Mouse (Mus musculus): ENCODE measurements at regions not wholly inside any gene's neighbourhood (a gene's known extent, or its start where the extent isn't known, plus 50 kb on each side); places are given as distances from the start of the nearest gene placed in this dataset.

DNA sequence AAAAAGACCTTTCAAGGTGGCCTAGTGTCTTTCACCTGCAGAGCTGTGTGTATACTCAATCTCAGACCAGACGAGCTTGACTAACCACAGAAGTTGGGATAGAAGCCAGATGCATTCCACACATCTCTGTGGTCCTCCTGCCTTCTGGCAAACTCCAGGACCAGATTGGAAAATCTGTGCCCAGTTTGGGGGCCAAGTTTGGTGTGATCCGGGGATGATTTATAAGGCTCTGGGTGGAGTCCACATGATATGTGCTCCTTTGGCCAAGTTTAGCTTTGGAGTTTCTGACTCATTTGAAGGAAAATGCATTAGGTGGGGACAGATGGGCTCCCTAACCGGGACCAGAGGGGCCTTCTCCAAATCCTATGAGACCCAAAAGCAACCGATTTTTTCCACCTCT is 102.9 kb downstream of the Mat2b start:
- Histone ChIP-seq H3K9ac (ENCODE audit: low read length) (no peak overlapping the region), H3K4me2 (ENCODE audit: low read length) (no peak overlapping the region), H3K4me3 (ENCODE audit: control insufficient read depth in 1 of 2, insufficient read depth in 1 of 2, low read depth in 1 of 2, low read length in 2 of 2) (no peak overlapping the region), H3K36me3 (ENCODE audit: control insufficient read depth, insufficient read depth, low read length) (no peaks in the 10 kb centered on the region), H3K27ac (replicated peaks in 1 of 2; ENCODE audit: control insufficient read depth in 1 of 2, insufficient read depth in 1 of 2, low read depth in 2 of 2, low read length in 2 of 2) (no peak overlapping the region), H3K27me3 (ENCODE audit: control insufficient read depth, insufficient read depth, low read length) (no peaks in the 10 kb centered on the region), H3K9me3 (ENCODE audit: control insufficient read depth, low read length) (no peaks in the 10 kb centered on the region), H3K4me1 (ENCODE audit: control insufficient read depth in 2 of 2, insufficient read depth in 2 of 2, low read length in 2 of 2) (no peaks in the 10 kb centered on the region)
- 58% methylated on average over 4 of the region's 4 CpGs for WGBS
- ATAC-seq (ENCODE audit: insufficient number of reproducible peaks, insufficient read depth, low FRiP score, low read depth) = no peak

DNA sequence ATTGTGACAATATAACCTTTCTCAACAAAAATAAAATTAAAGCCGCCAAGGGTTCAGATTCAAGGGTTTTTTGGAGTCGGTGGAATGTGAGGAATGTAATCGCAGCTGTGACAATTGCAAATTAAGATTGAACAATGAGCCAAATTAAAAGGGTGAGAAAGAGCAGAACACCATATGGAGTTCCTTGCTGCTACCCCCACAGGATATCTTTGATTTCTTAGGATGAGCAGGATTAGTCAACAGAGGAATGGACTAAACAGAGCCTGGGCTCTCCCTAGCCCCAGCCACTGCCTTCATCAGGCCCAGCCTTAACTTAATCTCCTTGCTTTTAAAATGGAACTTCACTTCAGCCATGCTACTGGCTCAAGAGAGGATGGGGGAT is 121.3 kb downstream of the Mat2b start:
- Histone ChIP-seq H3K4me1 (ENCODE audit: control insufficient read depth in 2 of 2, insufficient read depth in 2 of 2, low read length in 2 of 2) (no peaks in the 10 kb centered on the region), H3K36me3 (ENCODE audit: control insufficient read depth, insufficient read depth, low read length) (no peaks in the 10 kb centered on the region), H3K9me3 (ENCODE audit: control insufficient read depth, low read length) (no peaks in the 10 kb centered on the region), H3K27ac (replicated peaks in 1 of 2; ENCODE audit: control insufficient read depth in 1 of 2, insufficient read depth in 1 of 2, low read depth in 2 of 2, low read length in 2 of 2) (no peak overlapping the region), H3K27me3 (ENCODE audit: control insufficient read depth, insufficient read depth, low read length) (no peaks in the 10 kb centered on the region), H3K4me2 (ENCODE audit: low read length) (peak overlapping the region; percentile 27; the same call in 1 of the 2 replicates), H3K9ac (ENCODE audit: low read length) (no peak overlapping the region), H3K4me3 (ENCODE audit: control insufficient read depth in 1 of 2, insufficient read depth in 1 of 2, low read depth in 1 of 2, low read length in 2 of 2) (no peak overlapping the region)
- ATAC-seq (ENCODE audit: insufficient number of reproducible peaks, insufficient read depth, low FRiP score, low read depth) = no peak
- 11% methylated on average over 3 of the region's 3 CpGs for WGBS

DNA sequence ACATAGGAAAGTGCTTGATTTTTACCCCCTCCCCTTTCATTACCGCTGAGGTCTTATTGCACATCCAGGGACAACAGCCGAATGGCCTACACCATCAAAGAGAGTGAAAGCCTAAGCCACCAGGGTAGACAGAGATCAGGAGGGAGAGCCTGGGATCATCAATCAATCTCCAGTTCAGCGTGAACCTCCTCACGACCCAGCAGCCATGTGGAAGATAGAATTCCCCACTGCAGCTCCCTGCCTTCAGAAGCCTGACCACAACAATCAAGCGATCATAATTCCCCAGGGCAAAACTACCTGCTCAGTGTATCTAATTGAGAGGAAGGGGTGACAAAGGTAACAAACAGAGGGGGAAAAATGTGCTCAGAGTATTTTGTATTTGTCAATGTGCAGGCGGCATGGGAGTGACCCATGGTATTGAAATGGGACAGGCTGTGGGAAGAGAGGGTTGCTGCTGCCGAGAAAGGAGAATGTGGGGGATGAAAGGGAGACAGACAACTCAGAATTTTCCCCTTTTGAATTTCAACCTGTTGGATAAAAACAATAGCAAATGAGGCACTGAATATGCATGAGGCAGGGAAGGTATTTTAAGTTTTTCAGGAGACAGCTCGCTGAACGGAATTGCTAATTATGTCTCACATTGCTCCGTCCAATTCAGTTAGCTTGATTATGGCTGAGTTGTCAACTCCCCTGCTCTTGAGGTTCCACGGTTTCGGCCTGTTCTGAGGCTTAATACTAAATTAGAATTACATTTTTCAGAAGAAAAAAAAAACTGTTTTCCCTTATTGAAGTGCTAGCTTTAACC is 121.8 kb downstream of the Mat2b start:
- Histone ChIP-seq H3K27me3 (ENCODE audit: control insufficient read depth, insufficient read depth, low read length) (no peaks in the 10 kb centered on the region), H3K4me2 (ENCODE audit: low read length) (peak overlapping the region; percentile 27; the same call in 1 of the 2 replicates), H3K4me1 (ENCODE audit: control insufficient read depth in 2 of 2, insufficient read depth in 2 of 2, low read length in 2 of 2) (no peaks in the 10 kb centered on the region), H3K9ac (ENCODE audit: low read length) (no peak overlapping the region), H3K27ac (replicated peaks in 1 of 2; ENCODE audit: control insufficient read depth in 1 of 2, insufficient read depth in 1 of 2, low read depth in 2 of 2, low read length in 2 of 2) (no peak overlapping the region), H3K36me3 (ENCODE audit: control insufficient read depth, insufficient read depth, low read length) (no peaks in the 10 kb centered on the region), H3K4me3 (ENCODE audit: control insufficient read depth in 1 of 2, insufficient read depth in 1 of 2, low read depth in 1 of 2, low read length in 2 of 2) (no peak overlapping the region), H3K9me3 (ENCODE audit: control insufficient read depth, low read length) (no peaks in the 10 kb centered on the region)
- WGBS = 24% methylated on average over 12 of the region's 12 CpGs
- ATAC-seq (ENCODE audit: insufficient number of reproducible peaks, insufficient read depth, low FRiP score, low read depth) = no peak

DNA sequence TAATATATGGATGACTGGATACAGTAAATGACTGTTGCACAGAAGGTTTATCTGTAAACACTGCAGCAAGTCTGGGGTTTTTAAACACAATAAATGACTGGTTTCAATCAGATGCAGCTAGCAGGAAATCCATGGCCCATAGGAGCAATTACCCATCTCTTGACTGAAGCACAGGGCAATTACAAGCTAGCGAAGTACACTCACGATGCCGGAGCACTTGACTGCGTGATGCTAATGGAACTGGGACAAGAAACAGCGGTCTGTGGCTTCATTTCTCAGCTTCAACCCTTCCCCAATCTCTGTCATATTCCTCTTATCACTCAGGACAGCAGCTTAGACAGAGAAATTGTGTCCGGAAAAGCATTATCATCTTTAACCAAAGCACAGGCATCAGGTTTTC is 132.1 kb downstream of the Mat2b start:
- Histone ChIP-seq H3K27ac (replicated peaks in 1 of 2; ENCODE audit: control insufficient read depth in 1 of 2, insufficient read depth in 1 of 2, low read depth in 2 of 2, low read length in 2 of 2) (no peak overlapping the region), H3K4me2 (ENCODE audit: low read length) (no peak overlapping the region), H3K9me3 (ENCODE audit: control insufficient read depth, low read length) (no peaks in the 10 kb centered on the region), H3K36me3 (ENCODE audit: control insufficient read depth, insufficient read depth, low read length) (no peaks in the 10 kb centered on the region), H3K27me3 (ENCODE audit: control insufficient read depth, insufficient read depth, low read length) (no peaks in the 10 kb centered on the region), H3K4me3 (ENCODE audit: control insufficient read depth in 1 of 2, insufficient read depth in 1 of 2, low read depth in 1 of 2, low read length in 2 of 2) (no peak overlapping the region), H3K4me1 (ENCODE audit: control insufficient read depth in 2 of 2, insufficient read depth in 2 of 2, low read length in 2 of 2) (no peaks in the 10 kb centered on the region), H3K9ac (ENCODE audit: low read length) (no peak overlapping the region)
- WGBS = 77% methylated on average over 6 of the region's 6 CpGs
- ATAC-seq (ENCODE audit: insufficient number of reproducible peaks, insufficient read depth, low FRiP score, low read depth) = no peak

DNA sequence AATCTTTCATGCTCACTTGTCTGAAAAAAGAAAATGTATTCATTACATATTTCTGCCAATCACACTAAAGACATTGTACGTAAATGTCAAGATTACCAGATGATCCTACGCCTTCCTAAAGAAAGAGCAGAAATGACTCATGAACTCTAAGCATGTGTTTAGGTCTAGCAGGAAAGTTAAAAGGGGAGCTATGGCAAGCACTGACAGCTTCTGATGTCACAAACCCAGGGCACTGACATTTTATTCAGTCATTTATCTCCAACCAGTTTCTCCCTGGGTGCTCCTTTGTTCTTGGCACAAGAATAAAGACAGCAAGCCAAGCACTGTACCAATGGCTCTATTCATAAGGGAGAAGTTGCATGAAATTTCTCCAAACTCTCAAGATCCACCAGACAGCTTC is 133.0 kb downstream of the Mat2b start:
- no peak overlapping the region for H3K4me3 ChIP-seq (ENCODE audit: control insufficient read depth in 1 of 2, insufficient read depth in 1 of 2, low read depth in 1 of 2, low read length in 2 of 2)
- no peaks in the 10 kb centered on the region for H3K27me3 ChIP-seq (ENCODE audit: control insufficient read depth, insufficient read depth, low read length)
- no peaks in the 10 kb centered on the region for H3K36me3 ChIP-seq (ENCODE audit: control insufficient read depth, insufficient read depth, low read length)
- 83% methylated on average over 2 of the region's 2 CpGs for WGBS
- no peak for ATAC-seq (ENCODE audit: insufficient number of reproducible peaks, insufficient read depth, low FRiP score, low read depth)
- H3K4me2 ChIP-seq (ENCODE audit: low read length) = no peak overlapping the region
- H3K9me3 ChIP-seq (ENCODE audit: control insufficient read depth, low read length) = no peaks in the 10 kb centered on the region
- H3K9ac ChIP-seq (ENCODE audit: low read length) = no peak overlapping the region
- H3K27ac ChIP-seq (replicated peaks in 1 of 2; ENCODE audit: control insufficient read depth in 1 of 2, insufficient read depth in 1 of 2, low read depth in 2 of 2, low read length in 2 of 2) = no peak overlapping the region
- H3K4me1 ChIP-seq (ENCODE audit: control insufficient read depth in 2 of 2, insufficient read depth in 2 of 2, low read length in 2 of 2) = no peaks in the 10 kb centered on the region

DNA sequence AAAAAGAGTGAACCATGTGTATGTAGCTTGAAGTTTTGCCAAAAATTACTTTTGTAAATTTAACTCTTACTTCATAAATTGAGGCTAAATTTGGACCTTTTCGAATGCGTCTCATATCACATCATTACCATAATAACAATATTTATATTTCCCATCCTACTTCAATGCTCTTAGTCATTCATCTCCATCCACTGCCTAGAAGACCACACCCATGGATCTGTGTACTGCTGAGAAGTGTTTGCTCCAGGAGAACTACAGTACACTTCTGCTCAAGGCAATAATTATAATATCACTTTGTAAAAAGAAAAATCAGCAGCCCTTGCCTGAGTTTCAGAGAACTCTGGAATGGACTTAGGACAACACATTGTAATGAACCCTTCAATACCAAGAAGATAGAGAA is 133.6 kb downstream of the Mat2b start:
- WGBS = 90% methylated on average over 2 of the region's 2 CpGs
- no peak for ATAC-seq (ENCODE audit: insufficient number of reproducible peaks, insufficient read depth, low FRiP score, low read depth)
- no peaks in the 10 kb centered on the region for H3K4me1 ChIP-seq (ENCODE audit: control insufficient read depth in 2 of 2, insufficient read depth in 2 of 2, low read length in 2 of 2)
- H3K27ac ChIP-seq (replicated peaks in 1 of 2; ENCODE audit: control insufficient read depth in 1 of 2, insufficient read depth in 1 of 2, low read depth in 2 of 2, low read length in 2 of 2) = no peak overlapping the region
- H3K4me2 ChIP-seq (ENCODE audit: low read length) = no peak overlapping the region
- H3K27me3 ChIP-seq (ENCODE audit: control insufficient read depth, insufficient read depth, low read length) = no peaks in the 10 kb centered on the region
- no peaks in the 10 kb centered on the region for H3K9me3 ChIP-seq (ENCODE audit: control insufficient read depth, low read length)
- no peaks in the 10 kb centered on the region for H3K36me3 ChIP-seq (ENCODE audit: control insufficient read depth, insufficient read depth, low read length)
- no peak overlapping the region for H3K9ac ChIP-seq (ENCODE audit: low read length)
- no peak overlapping the region for H3K4me3 ChIP-seq (ENCODE audit: control insufficient read depth in 1 of 2, insufficient read depth in 1 of 2, low read depth in 1 of 2, low read length in 2 of 2)

DNA sequence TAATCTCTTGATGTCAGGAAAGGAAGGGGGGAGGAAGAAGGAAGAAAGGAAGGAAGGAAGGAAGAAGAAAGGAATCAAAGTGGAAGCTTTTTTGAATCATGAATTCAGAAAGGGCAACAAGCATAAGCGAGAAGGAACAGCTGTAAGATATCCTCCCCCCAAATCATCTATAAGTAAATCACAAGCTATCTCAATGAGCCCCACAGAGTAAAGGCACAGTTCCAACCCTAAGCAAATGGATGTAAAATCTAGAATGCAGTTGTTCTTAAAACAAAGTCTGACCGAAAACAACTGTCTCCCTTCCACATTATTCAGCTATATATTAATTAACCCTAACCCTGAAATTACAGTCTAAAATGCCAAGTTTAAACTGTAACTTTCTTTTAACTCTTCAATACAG is 136.5 kb downstream of the Mat2b start:
- no peak overlapping the region for H3K4me2 ChIP-seq (ENCODE audit: low read length)
- no peaks in the 10 kb centered on the region for H3K27me3 ChIP-seq (ENCODE audit: control insufficient read depth, insufficient read depth, low read length)
- H3K4me3 ChIP-seq (ENCODE audit: control insufficient read depth in 1 of 2, insufficient read depth in 1 of 2, low read depth in 1 of 2, low read length in 2 of 2) = no peak overlapping the region
- H3K9me3 ChIP-seq (ENCODE audit: control insufficient read depth, low read length) = no peaks in the 10 kb centered on the region
- no peak for ATAC-seq (ENCODE audit: insufficient number of reproducible peaks, insufficient read depth, low FRiP score, low read depth)
- H3K27ac ChIP-seq (replicated peaks in 1 of 2; ENCODE audit: control insufficient read depth in 1 of 2, insufficient read depth in 1 of 2, low read depth in 2 of 2, low read length in 2 of 2) = no peak overlapping the region
- no peak overlapping the region for H3K9ac ChIP-seq (ENCODE audit: low read length)
- H3K4me1 ChIP-seq (ENCODE audit: control insufficient read depth in 2 of 2, insufficient read depth in 2 of 2, low read length in 2 of 2) = no peaks in the 10 kb centered on the region
- WGBS = 68% methylated on average over 2 of the region's 2 CpGs
- H3K36me3 ChIP-seq (ENCODE audit: control insufficient read depth, insufficient read depth, low read length) = no peaks in the 10 kb centered on the region
